Mouse (Mus musculus): ENCODE data around the gene Cc2d2b.

DNA sequence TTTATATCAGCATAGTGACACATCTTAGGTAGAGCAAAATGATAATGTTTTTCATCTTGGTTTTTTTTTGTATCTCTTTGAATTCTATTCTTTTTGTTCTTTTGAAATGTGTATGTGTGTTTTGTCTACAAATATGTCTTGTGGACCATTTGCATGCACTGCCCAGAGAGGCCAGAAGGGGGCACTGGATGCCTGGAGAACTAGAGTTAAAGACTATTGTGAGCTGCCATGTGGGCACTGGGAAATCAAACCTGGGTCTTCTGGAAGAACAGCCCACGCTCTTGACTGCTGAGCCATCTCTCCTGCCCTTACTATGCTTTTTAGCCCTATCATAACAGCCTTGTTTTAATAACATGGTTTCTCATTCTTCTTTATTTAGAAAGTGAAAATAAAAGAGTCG lies 5.8 kb downstream of the Cc2d2b start:
- TF ChIP-seq POLR2A (IDR thresholded peaks at IDR 0.05; ENCODE audit: low read depth, low read length) (no peak), CTCF (IDR thresholded peaks at IDR 0.05; ENCODE audit: extremely low read depth, insufficient read length, insufficient replicate concordance, low read depth, low read length) (peak; percentile 72; the same call in 1 of the 2 replicates)

Measured in small intestine, adult 2 months (tissue).